In the genomic region with DNA sequence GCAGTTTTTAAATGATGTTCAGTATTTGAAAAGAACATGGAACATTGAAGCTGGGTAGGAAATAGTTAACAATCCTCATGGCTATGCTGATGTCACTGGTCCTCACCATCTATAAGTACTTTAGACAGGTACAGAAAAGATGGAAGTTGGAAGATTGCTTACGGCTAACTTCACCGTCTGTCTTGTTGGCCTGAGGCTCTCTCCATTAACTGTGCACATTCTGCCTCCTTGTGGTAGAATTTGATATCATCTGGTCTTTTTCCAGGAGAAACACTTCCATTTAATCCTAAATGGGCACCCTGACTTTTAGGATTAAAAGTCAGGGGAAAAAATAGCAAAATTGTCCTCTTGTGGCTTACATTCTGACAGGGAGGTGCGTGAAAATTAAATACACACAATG, we compare ENCODE assay signal across 8 mouse cellular contexts.
DNase-seq lines count a peak whose midpoint lies in the region; ATAC-seq and TF ChIP-seq lines count a peak whose summit lies in the region.

No protein-coding gene starts in this region.

- H3K36me3 ChIP-seq in heart, adult 2 months (ENCODE audit: control insufficient read depth, insufficient read depth, low read length), result no peaks in the 10 kb centered on the region
- H3K36me3 ChIP-seq in heart, embryonic 12.5 days, result no peaks in the 10 kb centered on the region
- H3K36me3 ChIP-seq in thymus, adult 2 months (ENCODE audit: control insufficient read depth, insufficient read depth, low read length), result no peaks in the 10 kb centered on the region

- ATAC-seq in heart, embryonic 12.5 days (ENCODE audit: insufficient number of reproducible peaks, low FRiP score), result no peak

- peak; percentile 83 for TF ChIP-seq CTCF in heart, adult 2 months (IDR thresholded peaks at IDR 0.05)
- no peak for TF ChIP-seq CTCF in thymus, adult 2 months (IDR thresholded peaks at IDR 0.05; ENCODE audit: borderline replicate concordance, control insufficient read depth, extremely low read depth, insufficient read depth, low read length, poor library complexity)

- no peaks in the 10 kb centered on the region for H3K9me3 ChIP-seq in heart, embryonic 12.5 days (replicated peaks)

- WGBS in heart, adult 2 months, result 7% methylated on average over 3 of the region's 3 CpGs
- 8% methylated on average over 3 of the region's 3 CpGs for WGBS in heart, embryonic 12.5 days
- 28% methylated on average over 3 of the region's 3 CpGs for WGBS in thymus, adult 2 months

- H3K4me1 ChIP-seq in heart, adult 2 months (ENCODE audit: control insufficient read depth, insufficient read depth, low read length), result no peaks in the 10 kb centered on the region
- H3K4me1 ChIP-seq in heart, embryonic 12.5 days (replicated peaks), result no peaks in the 10 kb centered on the region
- no peaks in the 10 kb centered on the region for H3K4me1 ChIP-seq in thymus, adult 2 months (replicated peaks; ENCODE audit: control insufficient read depth, insufficient read depth, low read length)

- DNase-seq in heart, adult 2 months, result no peak
- DNase-seq in thymus, adult 2 months, result peak; percentile 10
- DNase-seq in thymus, postnatal 36 days, result no peak
- DNase-seq in cerebellum, adult 9-11 months, result peak; percentile 7
- DNase-seq in kidney, postnatal 36 days, result peak; percentile 34 to 59
- peak; percentile 53 for DNase-seq in retina, postnatal 7 days (ENCODE audit: low read depth, low spot score)
- DNase-seq in thymus, adult 18-20 months, result no peak

- H3K4me3 ChIP-seq in heart, adult 2 months, result no peak overlapping the region
- H3K4me3 ChIP-seq in heart, embryonic 12.5 days, result no peak overlapping the region
- H3K4me3 ChIP-seq in thymus, adult 2 months (ENCODE audit: control insufficient read depth, insufficient read depth, low read length), result no peak overlapping the region

- no peak for TF ChIP-seq EP300 in heart, adult 2 months (IDR thresholded peaks at IDR 0.05; ENCODE audit: insufficient read depth, low read depth, low read length)

- H3K4me2 ChIP-seq in heart, embryonic 12.5 days, result no peak overlapping the region

- peaks cover 2% of the 10 kb centered on the region; the same call in 1 of the 2 replicates for H3K27me3 ChIP-seq in heart, adult 2 months (ENCODE audit: control insufficient read depth, insufficient read depth, low read length)
- peaks cover 10% of the 10 kb centered on the region; the same call in 1 of the 2 replicates for H3K27me3 ChIP-seq in heart, embryonic 12.5 days (replicated peaks)
- H3K27me3 ChIP-seq in thymus, adult 2 months (ENCODE audit: control insufficient read depth, insufficient read depth, low read length), result no peaks in the 10 kb centered on the region

- H3K79me2 ChIP-seq in heart, adult 2 months (replicated peaks; ENCODE audit: control insufficient read depth, insufficient read depth, low read length), result no peaks in the 10 kb centered on the region

- intact Hi-C loops in heart, adult 2 months (cut with DNase I), result loop anchor here (1.0 to 5.0 kb wide), 4 partner anchors 78 to 272 kb away; no protein-coding TSS in a partner anchor

- TF ChIP-seq POLR2A in heart, adult 2 months (IDR thresholded peaks at IDR 0.05; ENCODE audit: insufficient read depth, low read depth, low read length), result no peak
- TF ChIP-seq POLR2A in thymus, adult 2 months (IDR thresholded peaks at IDR 0.05; ENCODE audit: control insufficient read depth, extremely low read depth, insufficient read depth, low read length, poor library complexity), result no peak

- no peak overlapping the region for H3K27ac ChIP-seq in heart, adult 2 months
- no peak overlapping the region for H3K27ac ChIP-seq in heart, embryonic 12.5 days (ENCODE audit: poor library complexity, severe bottlenecking)
- H3K27ac ChIP-seq in thymus, adult 2 months (ENCODE audit: control insufficient read depth, insufficient read depth, low read length), result no peak overlapping the region

- H3K9ac ChIP-seq in heart, adult 2 months (ENCODE audit: low read depth, low read length), result no peak overlapping the region
- no peak overlapping the region for H3K9ac ChIP-seq in heart, embryonic 12.5 days

Comparison
In these comparisons a context has a peak if more than half of its experiments do, and no peak if none do; other contexts are left out.
1. DNase-seq: peak in thymus, adult 2 months (single experiment), cerebellum, adult 9-11 months (single experiment), kidney, postnatal 36 days (2 of 2) and retina, postnatal 7 days (single experiment); none in heart, adult 2 months (0 of 2), thymus, postnatal 36 days (0 of 2) and thymus, adult 18-20 months (0 of 2).